Mouse (Mus musculus) cerebellum, adult 2 months (tissue): ENCODE results near the gene Tmem104.

ENCODE experiments used
- CTCF ChIP-seq: fragments of 200-500 bp; IDR thresholded peaks from 2 replicates; pipeline ENCODE4 v1.5.1; 2011; ENCODE audit warnings: low read depth, mild to moderate bottlenecking, control low read depth, low read length, moderate library complexity, borderline replicate concordance; ENCODE audit not compliant: insufficient read depth
- POLR2A ChIP-seq: fragments of 200-500 bp; IDR thresholded peaks from 2 replicates; pipeline ENCODE4 v1.6.1; 2011; ENCODE audit warnings: low read length, control low read depth, borderline replicate concordance; ENCODE audit not compliant: insufficient read depth

GRCm38 (mm10) chr11:115287386-115287785 lies 100.1 kb downstream of the Tmem104 start:
- no peak for TF ChIP-seq CTCF
- TF ChIP-seq POLR2A, result no peak
